11 mouse cellular contexts compared by ENCODE assay signal in genomic region chr11:116186360-116186759, GRCm38 (mm10). TPM values are rescaled to one million over a fixed set of nuclear protein-coding genes. Genes with fewer than 3 reads are reported as not detected.
DNase-seq lines count a peak whose midpoint lies in the region; ATAC-seq and TF ChIP-seq lines count a peak whose summit lies in the region.
"Had no signal": no experiment of that assay in that cellular context is flagged by ENCODE, and none has a peak within 500 bp of the region (broad histone marks: within the 10 kb centered on the region; RNA-seq: fewer than 3 reads in every experiment).

No protein-coding gene starts in this region.

- no peaks in the 10 kb centered on the region for H3K9me3 ChIP-seq in heart, embryonic 16.5 days (replicated peaks; ENCODE audit: control insufficient read depth, low read length)
- H3K9me3 ChIP-seq in hindbrain, embryonic 16.5 days (ENCODE audit: control insufficient read depth, low read length), result no peaks in the 10 kb centered on the region
- no peaks in the 10 kb centered on the region for H3K9me3 ChIP-seq in stomach, postnatal 0 days (ENCODE audit: control insufficient read depth, low read length)
- H3K9me3 ChIP-seq: midbrain, embryonic 12.5 days had no signal

- peaks cover 24% of the 10 kb centered on the region for H3K36me3 ChIP-seq in heart, embryonic 16.5 days (ENCODE audit: control insufficient read depth, insufficient read depth)
- H3K36me3 ChIP-seq in hindbrain, embryonic 16.5 days (ENCODE audit: control insufficient read depth, insufficient read depth, low read length), result peaks cover 22% of the 10 kb centered on the region
- H3K36me3 ChIP-seq in stomach, postnatal 0 days (ENCODE audit: control insufficient read depth, insufficient read depth, low read length), result peaks cover 11% of the 10 kb centered on the region; the same call in 1 of the 2 replicates

- no peak for TF ChIP-seq EP300 in stomach, postnatal 0 days (optimal IDR thresholded peaks at IDR 0.05)

- H3K27ac ChIP-seq in heart, embryonic 16.5 days (ENCODE audit: low read length), result peak overlapping the region; percentile 17; the same call in 1 of the 2 replicates
- H3K27ac ChIP-seq in hindbrain, embryonic 16.5 days (ENCODE audit: low read depth, low read length), result peak overlapping the region; percentile 14
- peak overlapping the region; percentile 53 for H3K27ac ChIP-seq in stomach, postnatal 0 days (replicated peaks)

- no peak overlapping the region for H3K9ac ChIP-seq in heart, embryonic 16.5 days (ENCODE audit: low read length)
- H3K9ac ChIP-seq in hindbrain, embryonic 16.5 days (ENCODE audit: low read depth, low read length), result no peak overlapping the region
- H3K9ac ChIP-seq in stomach, postnatal 0 days (ENCODE audit: low read length), result peak overlapping the region; percentile 13; the same call in 1 of the 2 replicates
- H3K9ac ChIP-seq: midbrain, embryonic 12.5 days had no signal

- H3K4me2 ChIP-seq in heart, embryonic 16.5 days (ENCODE audit: low read depth, low read length), result no peak overlapping the region
- no peak overlapping the region for H3K4me2 ChIP-seq in hindbrain, embryonic 16.5 days (ENCODE audit: low read length)
- no peak overlapping the region for H3K4me2 ChIP-seq in stomach, postnatal 0 days (replicated peaks; ENCODE audit: low read depth)
- H3K4me2 ChIP-seq: midbrain, embryonic 12.5 days had no signal

- whole genome bisulfite sequencing in heart, embryonic 16.5 days, result 90% methylated on average over 11 of the region's 11 CpGs
- WGBS in hindbrain, embryonic 16.5 days, result 87% methylated on average over 11 of the region's 11 CpGs
- WGBS in stomach, postnatal 0 days, result 90% methylated on average over 11 of the region's 11 CpGs

- H3K27me3 ChIP-seq in heart, embryonic 16.5 days (ENCODE audit: control insufficient read depth, insufficient read depth, low read length), result no peaks in the 10 kb centered on the region
- no peaks in the 10 kb centered on the region for H3K27me3 ChIP-seq in hindbrain, embryonic 16.5 days (replicated peaks; ENCODE audit: control insufficient read depth, insufficient read depth, low read length)
- no peaks in the 10 kb centered on the region for H3K27me3 ChIP-seq in stomach, postnatal 0 days (ENCODE audit: control insufficient read depth, insufficient read depth, low read length)
- H3K27me3 ChIP-seq: midbrain, embryonic 12.5 days had no signal

- H3K4me1 ChIP-seq in heart, embryonic 16.5 days (ENCODE audit: control insufficient read depth, insufficient read depth, low read length), result peaks cover 5% of the 10 kb centered on the region
- peaks cover 5% of the 10 kb centered on the region for H3K4me1 ChIP-seq in hindbrain, embryonic 16.5 days (ENCODE audit: control insufficient read depth, insufficient read depth, low read depth, low read length)
- H3K4me1 ChIP-seq in stomach, postnatal 0 days (replicated peaks; ENCODE audit: control insufficient read depth, insufficient read depth), result 0 out of 2 replicates have a peak, but pooled peaks cover 2% of the 10 kb centered on the region

- no peak for DNase-seq in heart, adult 9 months (ENCODE audit: low spot score in 2 of 2)
- DNase-seq in lung, postnatal 36 days, result peak; percentile 59
- no peak for DNase-seq in lung, postnatal 4 days
- no peak for DNase-seq in stomach, postnatal 0 days (ENCODE audit: low spot score)
- no peak for DNase-seq in right cerebral cortex, adult 2 months (ENCODE audit: low spot score in 2 of 2)
- DNase-seq: cerebellum, adult 9-11 months; heart, adult 11 months; thymus, postnatal 25 days had no signal

- ATAC-seq in heart, embryonic 16.5 days (replicated peaks; ENCODE audit: extremely low read depth, insufficient read depth, low FRiP score), result no peak
- ATAC-seq in hindbrain, embryonic 16.5 days, result no peak
- no peak for ATAC-seq in stomach, postnatal 0 days (ENCODE audit: low FRiP score, low TSS enrichment)

- TF ChIP-seq CTCF in stomach, postnatal 0 days (IDR thresholded peaks at IDR 0.05; ENCODE audit: low read depth), result no peak

- H3K4me3 ChIP-seq in heart, embryonic 16.5 days (ENCODE audit: low read length), result no peak overlapping the region
- no peak overlapping the region for H3K4me3 ChIP-seq in hindbrain, embryonic 16.5 days (ENCODE audit: low read length)
- H3K4me3 ChIP-seq in stomach, postnatal 0 days (ENCODE audit: low read depth, low read length), result no peak overlapping the region
- H3K4me3 ChIP-seq: midbrain, embryonic 12.5 days had no signal

RNA-seq across cellular contexts. Expression of gene Ten1, which starts 12.3 kb away (rescaled TPM):
- 76.0 and 84.5 TPM in 2 replicates for polyA plus RNA-seq in heart, embryonic 16.5 days (2015; fragmentation: Nextera tagmentation; extraction: Ambion mirVana)
- polyA plus RNA-seq in hindbrain, embryonic 16.5 days (2015; fragmentation: Nextera tagmentation; extraction: Ambion mirVana), result 92.1 and 106 TPM in 2 replicates
- 51.9 and 52.6 TPM in 2 replicates for polyA plus RNA-seq in stomach, postnatal 0 days (2015; fragmentation: Nextera tagmentation; extraction: Ambion mirVana)

RNA-seq across cellular contexts. Expression of gene Acox1, which starts 12.5 kb away (rescaled TPM):
- polyA plus RNA-seq in heart, embryonic 16.5 days (2015; fragmentation: Nextera tagmentation; extraction: Ambion mirVana), result 38.6 and 40.5 TPM in 2 replicates
- polyA plus RNA-seq in hindbrain, embryonic 16.5 days (2015; fragmentation: Nextera tagmentation; extraction: Ambion mirVana), result 67.8 and 73.1 TPM in 2 replicates
- 207 and 211 TPM in 2 replicates for polyA plus RNA-seq in stomach, postnatal 0 days (2015; fragmentation: Nextera tagmentation; extraction: Ambion mirVana)

RNA-seq across cellular contexts. Expression of gene Fbf1, which starts 18.4 kb away (rescaled TPM):
- polyA plus RNA-seq in heart, embryonic 16.5 days (2015; fragmentation: Nextera tagmentation; extraction: Ambion mirVana), result 20.8 and 23.7 TPM in 2 replicates
- polyA plus RNA-seq in hindbrain, embryonic 16.5 days (2015; fragmentation: Nextera tagmentation; extraction: Ambion mirVana), result 49.5 and 55.5 TPM in 2 replicates
- polyA plus RNA-seq in stomach, postnatal 0 days (2015; fragmentation: Nextera tagmentation; extraction: Ambion mirVana), result 8.0 and 8.8 TPM in 2 replicates

RNA-seq across cellular contexts. Expression of gene Mrpl38, which starts 47.7 kb away (rescaled TPM):
- polyA plus RNA-seq in heart, embryonic 16.5 days (2015; fragmentation: Nextera tagmentation; extraction: Ambion mirVana), result 102 and 106 TPM in 2 replicates
- polyA plus RNA-seq in hindbrain, embryonic 16.5 days (2015; fragmentation: Nextera tagmentation; extraction: Ambion mirVana), result 84.0 and 86.8 TPM in 2 replicates
- 49.5 and 50.2 TPM in 2 replicates for polyA plus RNA-seq in stomach, postnatal 0 days (2015; fragmentation: Nextera tagmentation; extraction: Ambion mirVana)

RNA-seq across cellular contexts. Expression of gene Evpl, which starts 51.5 kb away (rescaled TPM):
- polyA plus RNA-seq in heart, embryonic 16.5 days (2015; fragmentation: Nextera tagmentation; extraction: Ambion mirVana), result 1.2 TPM in 2 replicates
- polyA plus RNA-seq in hindbrain, embryonic 16.5 days (2015; fragmentation: Nextera tagmentation; extraction: Ambion mirVana), result 1.1 and 1.2 TPM in 2 replicates
- 26.5 and 30.1 TPM in 2 replicates for polyA plus RNA-seq in stomach, postnatal 0 days (2015; fragmentation: Nextera tagmentation; extraction: Ambion mirVana)
